Mouse (Mus musculus) MEL (cell line): ENCODE data around the gene Trim40.

Source experiments
- BHLHE40 ChIP-seq: IDR thresholded peaks from 2 replicates; pipeline ENCODE4 v1.6.1; 2012; ENCODE audit warnings: low read depth, mild to moderate bottlenecking, inconsistent platforms, low read length, improper control_type of control experiment, borderline replicate concordance
- CTCF ChIP-seq, 3 experiments: IDR thresholded peaks in 2 of 3; conservative IDR thresholded peaks in 1 of 3; 2 replicates each; pipeline ENCODE4 v1.5.1; 2011 to 2012; ENCODE audit warnings: low read length in 3 of 3, low read depth in 2 of 3, mild to moderate bottlenecking in 2 of 3, improper control_type of control experiment in 1 of 3, inconsistent platforms in 1 of 3, mixed read lengths in 1 of 3, moderate library complexity in 1 of 3; ENCODE audit not compliant: control insufficient read depth in 1 of 3, insufficient read depth in 1 of 3, poor library complexity in 1 of 3, severe bottlenecking in 1 of 3
- ELF1 ChIP-seq: IDR thresholded peaks from 2 replicates; pipeline ENCODE4 v1.6.1; 2014; ENCODE audit warnings: low read depth, mild to moderate bottlenecking, inconsistent platforms, low read length, improper control_type of control experiment, moderate library complexity
- GATA1 ChIP-seq: IDR thresholded peaks from 2 replicates; pipeline ENCODE4 v1.6.1; 2011; ENCODE audit warnings: low read depth, low read length, improper control_type of control experiment
- JUND ChIP-seq: IDR thresholded peaks from 2 replicates; pipeline ENCODE4 v1.6.1; 2011; ENCODE audit warnings: low read depth, mild to moderate bottlenecking, improper control_type of control experiment, low read length
- ZC3H11A ChIP-seq: IDR thresholded peaks from 2 replicates; pipeline ENCODE4 v1.6.1; 2012; ENCODE audit warnings: low read depth, mild to moderate bottlenecking, inconsistent platforms, low read length, improper control_type of control experiment

DNA sequence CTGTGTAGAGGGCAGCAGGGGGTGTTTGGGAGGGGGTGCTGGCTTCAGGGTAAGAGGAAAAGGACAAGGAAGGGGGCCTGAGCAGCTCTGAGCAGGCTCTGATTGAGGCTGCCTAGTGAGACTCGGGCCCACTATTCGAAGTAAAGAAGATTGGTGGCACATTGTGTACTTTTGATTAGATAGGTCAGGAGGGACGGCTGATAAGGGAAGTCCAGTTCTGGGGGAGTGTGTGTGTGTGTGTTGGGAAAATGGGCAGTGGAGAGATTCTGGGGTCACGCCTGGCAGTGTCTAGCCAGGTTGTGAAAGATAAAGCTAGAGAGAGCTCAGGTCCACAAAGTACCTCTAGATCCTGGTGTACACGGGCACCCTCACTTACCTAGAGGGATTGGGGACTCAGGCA lies 38.3 kb downstream of the Trim40 start:
- no peak for TF ChIP-seq CTCF (IDR thresholded peaks at IDR 0.05 in 2 of 3, conservative IDR thresholded peaks at IDR 0.05 in 1 of 3; ENCODE audit: control insufficient read depth in 1 of 3, insufficient read depth in 1 of 3, low read depth in 2 of 3, low read length in 3 of 3, poor library complexity in 1 of 3, severe bottlenecking in 1 of 3)
- no peak for TF ChIP-seq JUND
- TF ChIP-seq ELF1 = no peak
- no peak for TF ChIP-seq ZC3H11A
- no peak for TF ChIP-seq GATA1
- no peak for TF ChIP-seq BHLHE40
